Mouse (Mus musculus) kidney, postnatal 0 days (tissue): ENCODE measurements around the gene Dennd1b. TPM values are rescaled to one million over a fixed set of nuclear protein-coding genes. Genes with fewer than 3 reads are reported as not detected.
A peak's percentile ranks its signal among the peaks of the same experiment; 100 is the strongest.

Experiments
- ATAC-seq: fragments of 200-750 bp; cut with Nextera tagmentation; replicated peaks from 2 replicates; pipeline ENCODE4 v1.8.0; 2017; ENCODE audit warnings: low read depth, moderate number of reproducible peaks, moderate TSS enrichment, moderate library complexity; ENCODE audit not compliant: low FRiP score
- DNase-seq: peaks from one replicate; pipeline ENCODE4 v3.0.0-alpha.2; 2016; ENCODE audit warnings: low spot score
- H3K27ac ChIP-seq: fragments of 300-500 bp; sonication (generic); 2 replicates; pipeline ENCODE4 v1.5.1; 2014; ENCODE audit warnings: mild to moderate bottlenecking
- H3K27me3 ChIP-seq: fragments of 300-500 bp; sonication (generic); 2 replicates; pipeline ENCODE4 v1.6.1; 2014; ENCODE audit warnings: low read length, mixed read lengths; ENCODE audit not compliant: insufficient read depth
- H3K36me3 ChIP-seq: fragments of 300-500 bp; sonication (generic); 2 replicates; pipeline ENCODE4 v1.6.1; 2014; ENCODE audit warnings: low read length, mixed read lengths; ENCODE audit not compliant: insufficient read depth
- H3K4me1 ChIP-seq: fragments of 300-500 bp; sonication (generic); replicated peaks from 2 replicates; pipeline ENCODE4 v1.6.1; 2014; ENCODE audit warnings: antibody characterized with exemption, low read length, mixed read lengths; ENCODE audit not compliant: insufficient read depth
- H3K4me2 ChIP-seq: fragments of 300-500 bp; sonication (generic); 2 replicates; pipeline ENCODE4 v1.6.1; 2014; ENCODE audit warnings: mild to moderate bottlenecking, low read length, moderate library complexity, mixed read lengths
- H3K4me3 ChIP-seq: fragments of 300-500 bp; sonication (generic); replicated peaks from 2 replicates; pipeline ENCODE4 v1.5.1; 2014; ENCODE audit warnings: low read depth, low read length
- H3K9ac ChIP-seq: fragments of 300-500 bp; sonication (generic); 2 replicates; pipeline ENCODE4 v1.6.1; 2014; ENCODE audit warnings: low read depth, low read length
- H3K9me3 ChIP-seq: fragments of 300-500 bp; sonication (generic); replicated peaks from 2 replicates; pipeline ENCODE4 v1.6.1; 2016; ENCODE audit warnings: low read length, inconsistent platforms, mixed read lengths
- CTCF ChIP-seq: IDR thresholded peaks from 2 replicates; pipeline ENCODE4 v1.5.1; 2016; ENCODE audit warnings: antibody characterized with exemption, low read depth, mild to moderate bottlenecking, moderate library complexity
- WGBS: fragments of 180-500 bp; shearing (Covaris S2); extraction: QIAGEN DNeasy Blood & Tissue Kit; methylation state at CpG from one replicate; pipeline ENCODE4 v1.1.7; 2014; 5-methylcytosine and 5-hydroxymethylcytosine counted together
- polyA plus RNA-seq: library from polyadenylated mRNA; unstranded; fragments of >200 nt; fragmentation: Nextera tagmentation; extraction: Ambion mirVana; gene quantifications from 2 replicates; pipeline ENCODE4 v1.2.1, GENCODE M21; 2015

Gene Dennd1b
- polyA plus RNA-seq, 1 experiment from 2014 or later = 12.8 TPM

GRCm38 (mm10) chr1:139139644-139140043 lies 176.4 kb downstream of the Dennd1b start:
- ATAC-seq (0 out of 2 replicates have a peak, but pooled peaks have one; percentile 36), DNase-seq (no peak)
- no peaks in the 10 kb centered on the region for H3K27me3 ChIP-seq
- H3K4me2 ChIP-seq = no peak overlapping the region
- H3K4me1 ChIP-seq = no peaks in the 10 kb centered on the region
- H3K9me3 ChIP-seq = no peaks in the 10 kb centered on the region
- TF ChIP-seq CTCF = no peak
- no peak overlapping the region for H3K27ac ChIP-seq
- no peak overlapping the region for H3K4me3 ChIP-seq
- peaks cover 6% of the 10 kb centered on the region; the same call in 1 of the 2 replicates for H3K36me3 ChIP-seq
- 47% methylated on average over 1 of the region's 1 CpGs for WGBS
- H3K9ac ChIP-seq = no peak overlapping the region

- H3K4me3 ChIP-seq = no peak overlapping the region
- no peak for ATAC-seq
- WGBS = 100% methylated on average over 2 of the region's 2 CpGs
Measured at GRCm38 (mm10) chr1:139145516-139145915, 182.3 kb downstream of the Dennd1b start.

GRCm38 (mm10) chr1:139146306-139146705 lies 183.1 kb downstream of the Dennd1b start:
- Histone ChIP-seq H3K9me3 (no peaks in the 10 kb centered on the region), H3K36me3 (peaks cover 6% of the 10 kb centered on the region; the same call in 1 of the 2 replicates), H3K9ac (no peak overlapping the region), H3K4me1 (no peaks in the 10 kb centered on the region), H3K4me3 (no peak overlapping the region), H3K27ac (no peak overlapping the region), H3K27me3 (no peaks in the 10 kb centered on the region), H3K4me2 (no peak overlapping the region)
- WGBS = 85% methylated on average over 3 of the region's 3 CpGs
- DNase-seq = no peak
- no peak for TF ChIP-seq CTCF
- no peak for ATAC-seq

More at GRCm38 (mm10) chr1:139145516-139145915, 182.3 kb downstream of the Dennd1b start:
- no peaks in the 10 kb centered on the region for H3K27me3 ChIP-seq
- no peak overlapping the region for H3K9ac ChIP-seq
- H3K27ac ChIP-seq = no peak overlapping the region
- H3K9me3 ChIP-seq = no peaks in the 10 kb centered on the region
- H3K4me1 ChIP-seq = no peaks in the 10 kb centered on the region
- no peak overlapping the region for H3K4me2 ChIP-seq
- peaks cover 6% of the 10 kb centered on the region; the same call in 1 of the 2 replicates for H3K36me3 ChIP-seq
- no peak for DNase-seq
- TF ChIP-seq CTCF = no peak

GRCm38 (mm10) chr1:139153006-139153405 lies 189.8 kb downstream of the Dennd1b start:
- H3K9ac ChIP-seq = no peak overlapping the region
- no peak overlapping the region for H3K4me2 ChIP-seq
- no peak overlapping the region for H3K27ac ChIP-seq
- no peak for ATAC-seq
- TF ChIP-seq CTCF = no peak
- no peak for DNase-seq
- H3K36me3 ChIP-seq = no peaks in the 10 kb centered on the region
- H3K27me3 ChIP-seq = no peaks in the 10 kb centered on the region
- H3K9me3 ChIP-seq = no peaks in the 10 kb centered on the region
- H3K4me3 ChIP-seq = no peak overlapping the region
- WGBS = 87% methylated on average over 2 of the region's 2 CpGs
- no peaks in the 10 kb centered on the region for H3K4me1 ChIP-seq

- Histone ChIP-seq H3K9me3 (no peaks in the 10 kb centered on the region), H3K9ac (no peak overlapping the region), H3K36me3 (no peaks in the 10 kb centered on the region), H3K27ac (no peak overlapping the region), H3K4me1 (no peaks in the 10 kb centered on the region), H3K27me3 (no peaks in the 10 kb centered on the region), H3K4me2 (no peak overlapping the region), H3K4me3 (no peak overlapping the region)
- ATAC-seq (no peak), DNase-seq (no peak)
- WGBS = 61% methylated on average over 6 of the region's 6 CpGs
- no peak for TF ChIP-seq CTCF
Measured at GRCm38 (mm10) chr1:139153493-139153892, 190.3 kb downstream of the Dennd1b start.

- H3K36me3 ChIP-seq = no peaks in the 10 kb centered on the region
- peak; percentile 88 for TF ChIP-seq CTCF
- no peak overlapping the region for H3K4me3 ChIP-seq
- DNase-seq (peak; percentile 84), ATAC-seq (no peak)
- H3K4me1 ChIP-seq = no peaks in the 10 kb centered on the region
- no peaks in the 10 kb centered on the region for H3K9me3 ChIP-seq
- 22% methylated on average over 3 of the region's 3 CpGs for WGBS
- H3K27me3 ChIP-seq = no peaks in the 10 kb centered on the region
- H3K4me2 ChIP-seq = no peak overlapping the region
- no peak overlapping the region for H3K9ac ChIP-seq
- H3K27ac ChIP-seq = no peak overlapping the region
Measured at GRCm38 (mm10) chr1:139156397-139156796, 193.2 kb downstream of the Dennd1b start.

GRCm38 (mm10) chr1:139161619-139162018 lies 198.4 kb downstream of the Dennd1b start:
- no peaks in the 10 kb centered on the region for H3K36me3 ChIP-seq
- H3K27ac ChIP-seq = no peak overlapping the region
- DNase-seq (peak; percentile 16), ATAC-seq (peak; percentile 57; the same call in 1 of the 2 replicates)
- H3K9me3 ChIP-seq = no peaks in the 10 kb centered on the region
- no peaks in the 10 kb centered on the region for H3K27me3 ChIP-seq
- 66% methylated on average over 3 of the region's 3 CpGs for WGBS
- H3K4me2 ChIP-seq = no peak overlapping the region
- peak; percentile 54 for TF ChIP-seq CTCF
- H3K4me1 ChIP-seq = no peaks in the 10 kb centered on the region
- no peak overlapping the region for H3K4me3 ChIP-seq
- H3K9ac ChIP-seq = no peak overlapping the region
